Mouse (Mus musculus) kidney, adult 2 months (tissue): ENCODE data around the gene Aoah.

Source experiments
- CTCF ChIP-seq: fragments of 200-500 bp; conservative IDR thresholded peaks from 2 replicates; pipeline ENCODE4 v1.5.1; 2011; ENCODE audit warnings: low read depth, mild to moderate bottlenecking, control low read depth, low read length, moderate library complexity, mixed read lengths; ENCODE audit not compliant: insufficient read depth, insufficient read length
- POLR2A ChIP-seq: fragments of 200-500 bp; IDR thresholded peaks from one replicate; pipeline ENCODE4 v1.6.1; 2011; ENCODE audit warnings: low read depth, low read length, control low read depth

DNA sequence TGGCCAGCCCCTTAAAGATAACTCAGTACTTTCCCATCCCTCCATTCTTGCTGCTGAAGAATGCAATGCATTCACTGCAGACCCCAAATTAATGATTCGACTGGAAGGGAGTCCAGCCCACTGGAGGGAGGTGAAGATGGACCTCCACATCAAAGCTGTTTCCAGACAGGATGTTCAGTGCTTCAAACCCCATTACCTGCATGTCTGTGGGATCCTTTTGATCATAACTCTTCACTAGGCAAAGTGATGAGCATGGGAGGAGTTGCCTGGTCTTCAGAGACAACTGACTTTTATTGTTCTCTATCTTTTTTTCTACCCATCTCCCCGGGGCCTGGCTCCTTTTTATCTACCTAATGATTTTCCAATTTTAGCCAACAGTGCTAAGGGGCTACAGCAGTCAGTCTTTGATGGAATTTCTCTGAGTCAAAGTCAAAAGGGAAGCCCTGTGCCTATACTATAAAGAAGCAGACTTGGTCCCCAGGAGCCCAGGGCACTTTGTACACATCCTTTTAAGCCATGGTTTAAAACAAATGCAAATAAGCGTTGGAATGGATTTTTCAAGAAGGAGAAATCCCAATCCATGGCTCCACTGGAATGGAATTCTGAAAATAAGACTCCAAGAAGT, 18.0 kb downstream of the Aoah start:
- TF ChIP-seq POLR2A: no peak
- no peak for TF ChIP-seq CTCF
